Mouse (Mus musculus) kidney, postnatal 0 days (tissue): ENCODE measurements around the gene Ezr. TPM values are rescaled to one million over a fixed set of nuclear protein-coding genes. Genes with fewer than 3 reads are reported as not detected.
A peak's percentile ranks its signal among the peaks of the same experiment; 100 is the strongest.

Experiments used
- ATAC-seq: fragments of 200-750 bp; cut with Nextera tagmentation; replicated peaks from 2 replicates; pipeline ENCODE4 v1.8.0; 2017; ENCODE audit warnings: low read depth, moderate number of reproducible peaks, moderate TSS enrichment, moderate library complexity; ENCODE audit not compliant: low FRiP score
- DNase-seq: peaks from one replicate; pipeline ENCODE4 v3.0.0-alpha.2; 2016; ENCODE audit warnings: low spot score
- H3K27ac ChIP-seq: fragments of 300-500 bp; sonication (generic); 2 replicates; pipeline ENCODE4 v1.5.1; 2014; ENCODE audit warnings: mild to moderate bottlenecking
- H3K27me3 ChIP-seq: fragments of 300-500 bp; sonication (generic); 2 replicates; pipeline ENCODE4 v1.6.1; 2014; ENCODE audit warnings: low read length, mixed read lengths; ENCODE audit not compliant: insufficient read depth
- H3K36me3 ChIP-seq: fragments of 300-500 bp; sonication (generic); 2 replicates; pipeline ENCODE4 v1.6.1; 2014; ENCODE audit warnings: low read length, mixed read lengths; ENCODE audit not compliant: insufficient read depth
- H3K4me1 ChIP-seq: fragments of 300-500 bp; sonication (generic); replicated peaks from 2 replicates; pipeline ENCODE4 v1.6.1; 2014; ENCODE audit warnings: antibody characterized with exemption, low read length, mixed read lengths; ENCODE audit not compliant: insufficient read depth
- H3K4me2 ChIP-seq: fragments of 300-500 bp; sonication (generic); 2 replicates; pipeline ENCODE4 v1.6.1; 2014; ENCODE audit warnings: mild to moderate bottlenecking, low read length, moderate library complexity, mixed read lengths
- H3K4me3 ChIP-seq: fragments of 300-500 bp; sonication (generic); replicated peaks from 2 replicates; pipeline ENCODE4 v1.5.1; 2014; ENCODE audit warnings: low read depth, low read length
- H3K9ac ChIP-seq: fragments of 300-500 bp; sonication (generic); 2 replicates; pipeline ENCODE4 v1.6.1; 2014; ENCODE audit warnings: low read depth, low read length
- H3K9me3 ChIP-seq: fragments of 300-500 bp; sonication (generic); replicated peaks from 2 replicates; pipeline ENCODE4 v1.6.1; 2016; ENCODE audit warnings: low read length, inconsistent platforms, mixed read lengths
- CTCF ChIP-seq: IDR thresholded peaks from 2 replicates; pipeline ENCODE4 v1.5.1; 2016; ENCODE audit warnings: antibody characterized with exemption, low read depth, mild to moderate bottlenecking, moderate library complexity
- WGBS: fragments of 180-500 bp; shearing (Covaris S2); extraction: QIAGEN DNeasy Blood & Tissue Kit; methylation state at CpG from one replicate; pipeline ENCODE4 v1.1.7; 2014; 5-methylcytosine and 5-hydroxymethylcytosine counted together
- polyA plus RNA-seq: library from polyadenylated mRNA; unstranded; fragments of >200 nt; fragmentation: Nextera tagmentation; extraction: Ambion mirVana; gene quantifications from 2 replicates; pipeline ENCODE4 v1.2.1, GENCODE M21; 2015

The Ezr gene
- polyA plus RNA-seq, 1 experiment from 2014 or later = 281 TPM

GRCm38 (mm10) chr17:6816151-6816550 is 33.6 kb upstream of the Ezr start:
- H3K36me3 ChIP-seq = no peaks in the 10 kb centered on the region
- DNase-seq = no peak
- no peaks in the 10 kb centered on the region for H3K27me3 ChIP-seq
- H3K9me3 ChIP-seq = no peaks in the 10 kb centered on the region
- 60% methylated on average over 1 of the region's 1 CpGs for WGBS
- TF ChIP-seq CTCF = no peak
- H3K4me1 ChIP-seq = peaks cover 29% of the 10 kb centered on the region; the same call in 1 of the 2 replicates
- no peak for ATAC-seq
- H3K4me3 ChIP-seq = no peak overlapping the region
- H3K9ac ChIP-seq = no peak overlapping the region
- H3K27ac ChIP-seq = no peak overlapping the region
- no peak overlapping the region for H3K4me2 ChIP-seq

- H3K27ac ChIP-seq = peak overlapping the region; percentile 70
- H3K36me3 ChIP-seq = no peaks in the 10 kb centered on the region
- H3K9ac ChIP-seq = no peak overlapping the region
- 14% methylated on average over 4 of the region's 4 CpGs for WGBS
- no peaks in the 10 kb centered on the region for H3K9me3 ChIP-seq
- ATAC-seq (no peak), DNase-seq (peak; percentile 43)
- no peaks in the 10 kb centered on the region for H3K27me3 ChIP-seq
- TF ChIP-seq CTCF = no peak
- peaks cover 29% of the 10 kb centered on the region; the same call in 1 of the 2 replicates for H3K4me1 ChIP-seq
- no peak overlapping the region for H3K4me3 ChIP-seq
- H3K4me2 ChIP-seq = no peak overlapping the region
Observed at GRCm38 (mm10) chr17:6814656-6815055, 32.1 kb upstream of the Ezr start.

- Histone ChIP-seq H3K4me3 (no peak overlapping the region), H3K4me2 (no peak overlapping the region), H3K4me1 (peaks cover 29% of the 10 kb centered on the region; the same call in 1 of the 2 replicates), H3K27me3 (no peaks in the 10 kb centered on the region), H3K9ac (no peak overlapping the region), H3K36me3 (no peaks in the 10 kb centered on the region), H3K9me3 (no peaks in the 10 kb centered on the region), H3K27ac (peak overlapping the region; percentile 85)
- ATAC-seq (peak; percentile 47; the same call in 1 of the 2 replicates), DNase-seq (peak; percentile 72)
- TF ChIP-seq CTCF = peak; percentile 27; the same call in 1 of the 2 replicates
- WGBS = 11% methylated on average over 3 of the region's 3 CpGs
Observed at GRCm38 (mm10) chr17:6812851-6813191, 30.2 kb upstream of the Ezr start.

- 32% methylated on average over 7 of the region's 7 CpGs for WGBS
- peak; percentile 60 for ATAC-seq
- Histone ChIP-seq H3K27me3 (no peaks in the 10 kb centered on the region), H3K9ac (0 out of 2 replicates have a peak overlapping the region, but pooled peaks have one; percentile 5), H3K36me3 (no peaks in the 10 kb centered on the region), H3K27ac (peak overlapping the region; percentile 85), H3K4me2 (peak overlapping the region; percentile 13; the same call in 1 of the 2 replicates), H3K4me3 (no peak overlapping the region), H3K9me3 (no peaks in the 10 kb centered on the region), H3K4me1 (peaks cover 29% of the 10 kb centered on the region; the same call in 1 of the 2 replicates)
- no peak for TF ChIP-seq CTCF
- peak; percentile 28 for DNase-seq
Observed at GRCm38 (mm10) chr17:6811931-6812850, 29.6 kb upstream of the Ezr start.

GRCm38 (mm10) chr17:6809331-6809730 is 26.7 kb upstream of the Ezr start:
- ATAC-seq (no peak), DNase-seq (no peak)
- Histone ChIP-seq H3K4me2 (no peak overlapping the region), H3K9me3 (no peaks in the 10 kb centered on the region), H3K9ac (no peak overlapping the region), H3K27me3 (no peaks in the 10 kb centered on the region), H3K36me3 (no peaks in the 10 kb centered on the region), H3K4me1 (peaks cover 25% of the 10 kb centered on the region; the same call in 1 of the 2 replicates), H3K27ac (peak overlapping the region; percentile 60), H3K4me3 (no peak overlapping the region)
- WGBS = 73% methylated on average over 3 of the region's 3 CpGs
- no peak for TF ChIP-seq CTCF

- DNase-seq (peak; percentile 15), ATAC-seq (no peak)
- TF ChIP-seq CTCF = no peak
- Histone ChIP-seq H3K27ac (peak overlapping the region; percentile 60), H3K27me3 (no peaks in the 10 kb centered on the region), H3K4me3 (no peak overlapping the region), H3K4me1 (peaks cover 23% of the 10 kb centered on the region; the same call in 1 of the 2 replicates), H3K9ac (no peak overlapping the region), H3K9me3 (no peaks in the 10 kb centered on the region), H3K4me2 (no peak overlapping the region), H3K36me3 (no peaks in the 10 kb centered on the region)
- WGBS = 72% methylated on average over 8 of the region's 8 CpGs
Observed at GRCm38 (mm10) chr17:6808521-6809165, 26.1 kb upstream of the Ezr start.
